Mouse (Mus musculus) layer of hippocampus, adult 8-10 months (tissue): Measurements from ENCODE around the gene Prrg3. TPM values are rescaled to one million over a fixed set of nuclear protein-coding genes. Genes with fewer than 3 reads are reported as not detected.
A peak's percentile ranks its signal among the peaks of the same experiment; 100 is the strongest.
"Not testable (repeated sequence)": the region's sequence is repeated elsewhere in the genome, so short reads cannot be mapped to it uniquely, and the experiment has no call there.

Experiments used
- DNase-seq, 2 experiments: peaks; one replicate each; pipeline ENCODE4 v3.0.0; 2022; ENCODE audit warnings: low spot score in 2 of 2
- total RNA-seq, 4 experiments: library from RNA; stranded (reverse); gene quantifications; 2 replicates each; pipeline ENCODE4 v1.2.4; 2022

Prrg3 gene
- total RNA-seq: 10 to 100 TPM; 15.8 to 24.7 (median 19.0) TPM

GRCm38 (mm10) chrX:71962073-71963051 lies at the start of gene Prrg3:
Prrg3 (plus strand) TSS chrX:71962624.
- DNase-seq: no peak

GRCm38 (mm10) chrX:71946631-71947030 lies 15.8 kb upstream of the Prrg3 start:
- peak in 1 of 2 experiments; percentile 45 for DNase-seq

GRCm38 (mm10) chrX:71958366-71958765 lies 4.1 kb upstream of the Prrg3 start:
- no peak for DNase-seq

- DNase-seq: no peak
Observed at GRCm38 (mm10) chrX:71963275-71963912, 970 bp downstream of the Prrg3 start.

GRCm38 (mm10) chrX:71968216-71968615 lies 5.8 kb downstream of the Prrg3 start:
- DNase-seq: no peak

GRCm38 (mm10) chrX:71968816-71969215 lies 6.4 kb downstream of the Prrg3 start:
- DNase-seq: peak; percentile 7 to 29

- no peak for DNase-seq
Observed at GRCm38 (mm10) chrX:71971325-71971724, 8.9 kb downstream of the Prrg3 start.

GRCm38 (mm10) chrX:71972686-71973085 lies 10.3 kb downstream of the Prrg3 start, which contains the start of gene Fate1:
Fate1 (plus strand) TSS chrX:71972986.
- no peak for DNase-seq

- not testable (repeated sequence) for DNase-seq
Observed at GRCm38 (mm10) chrX:71977681-71978080, 15.3 kb downstream of the Prrg3 start.

- DNase-seq: no peak
Observed at GRCm38 (mm10) chrX:71980443-71980842, 18.0 kb downstream of the Prrg3 start.

GRCm38 (mm10) chrX:71981322-71981721 lies 18.9 kb downstream of the Prrg3 start:
- no peak for DNase-seq

- DNase-seq: no peak
Observed at GRCm38 (mm10) chrX:71983205-71983604, 20.8 kb downstream of the Prrg3 start.

GRCm38 (mm10) chrX:71983775-71984174 lies 21.4 kb downstream of the Prrg3 start:
- no peak for DNase-seq

- DNase-seq: no peak
Observed at GRCm38 (mm10) chrX:71991549-71991948, 29.1 kb downstream of the Prrg3 start, which contains the start of gene Cnga2. Cnga2 (plus strand) TSS chrX:71991849.

GRCm38 (mm10) chrX:71995972-71996371 lies 33.5 kb downstream of the Prrg3 start:
- no peak for DNase-seq

- no peak for DNase-seq
Observed at GRCm38 (mm10) chrX:72009930-72010329, 47.5 kb downstream of the Prrg3 start.

GRCm38 (mm10) chrX:72012236-72012635 lies 49.8 kb downstream of the Prrg3 start:
- DNase-seq: peak in 1 of 2 experiments; percentile 16

- DNase-seq: peak in 1 of 2 experiments; percentile 21
Observed at GRCm38 (mm10) chrX:72012804-72013203, 50.4 kb downstream of the Prrg3 start.

- DNase-seq: no peak
Observed at GRCm38 (mm10) chrX:72022241-72022640, 59.8 kb downstream of the Prrg3 start.
